Mouse (Mus musculus): ENCODE data around the gene Rasgrp2. TPM values are rescaled to one million over a fixed set of nuclear protein-coding genes. Genes with fewer than 3 reads are reported as not detected.

The Rasgrp2 gene
- total and polyA plus RNA-seq, 2 experiments from 2014 or later: 252 to 283 TPM

DNA sequence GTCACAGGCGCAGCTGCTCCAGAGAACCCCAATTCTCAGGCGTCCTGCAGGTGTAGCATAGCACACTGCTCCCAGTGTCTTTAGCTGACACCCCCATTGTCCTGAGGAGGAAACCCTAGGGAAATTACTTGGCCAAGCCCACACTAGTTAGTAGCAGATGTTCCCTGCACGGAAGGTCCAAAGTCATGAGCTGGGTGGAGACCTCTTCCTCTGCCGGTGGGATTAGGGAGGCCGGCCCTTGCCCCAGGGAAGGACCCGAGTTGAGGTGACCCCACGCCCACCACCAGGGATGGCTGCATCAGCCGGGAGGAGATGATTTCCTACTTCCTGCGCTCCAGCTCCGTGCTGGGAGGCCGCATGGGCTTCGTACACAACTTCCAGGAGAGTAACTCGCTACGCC is 13.7 kb downstream of the Rasgrp2 start:
- Histone ChIP-seq H3K4me2 (ENCODE audit: low read depth, low read length) (no peak overlapping the region), H3K4me1 (ENCODE audit: insufficient read depth, low read length) (peaks cover 18% of the 10 kb centered on the region), H3K27me3 (ENCODE audit: insufficient read depth, low read length) (no peaks in the 10 kb centered on the region), H3K27ac (no peak overlapping the region), H3K4me3 (ENCODE audit: low read length) (no peak overlapping the region), H3K9me3 (ENCODE audit: low read length) (no peaks in the 10 kb centered on the region), H3K9ac (replicated peaks; ENCODE audit: low read length) (no peak overlapping the region), H3K36me3 (ENCODE audit: insufficient read depth, low read length) (no peaks in the 10 kb centered on the region)
- TF ChIP-seq CTCF (IDR thresholded peaks at IDR 0.05; ENCODE audit: low read depth): no peak
- no peak for DNase-seq (ENCODE audit: low spot score)
- no peak for ATAC-seq
- WGBS: 66% methylated on average over 14 of the region's 14 CpGs

DNA sequence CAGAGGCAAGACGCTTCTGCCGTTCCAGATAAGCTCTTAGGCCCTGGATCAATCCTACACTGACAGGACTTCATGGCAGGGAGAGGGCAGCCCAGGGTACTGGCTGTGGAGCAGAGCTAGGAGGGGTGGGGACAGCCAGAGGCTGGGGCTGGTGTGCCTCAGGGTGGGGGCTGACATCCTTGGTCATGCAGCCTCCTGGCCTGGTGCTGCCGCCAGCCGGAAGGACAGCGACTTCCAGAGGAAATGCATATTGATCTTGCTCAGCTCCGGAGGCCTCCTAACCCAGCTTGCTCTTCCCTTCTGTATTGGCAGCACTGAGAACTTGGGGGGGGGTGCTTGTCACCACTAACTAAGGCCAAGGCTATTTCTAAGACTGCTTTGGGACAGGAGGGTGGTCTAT is 16.3 kb downstream of the Rasgrp2 start:
- H3K4me2 ChIP-seq (ENCODE audit: low read depth, low read length): no peak overlapping the region
- H3K36me3 ChIP-seq (ENCODE audit: insufficient read depth, low read length): no peaks in the 10 kb centered on the region
- ATAC-seq: no peak
- peak overlapping the region; percentile 67 for H3K27ac ChIP-seq
- no peaks in the 10 kb centered on the region for H3K27me3 ChIP-seq (ENCODE audit: insufficient read depth, low read length)
- H3K9me3 ChIP-seq (ENCODE audit: low read length): no peaks in the 10 kb centered on the region
- 28% methylated on average over 6 of the region's 6 CpGs for WGBS
- H3K9ac ChIP-seq (replicated peaks; ENCODE audit: low read length): no peak overlapping the region; the same call in 1 of the 2 replicates
- H3K4me1 ChIP-seq (ENCODE audit: insufficient read depth, low read length): peaks cover 21% of the 10 kb centered on the region
- DNase-seq (ENCODE audit: low spot score): no peak
- no peak for TF ChIP-seq CTCF (IDR thresholded peaks at IDR 0.05; ENCODE audit: low read depth)
- H3K4me3 ChIP-seq (ENCODE audit: low read length): no peak overlapping the region

DNA sequence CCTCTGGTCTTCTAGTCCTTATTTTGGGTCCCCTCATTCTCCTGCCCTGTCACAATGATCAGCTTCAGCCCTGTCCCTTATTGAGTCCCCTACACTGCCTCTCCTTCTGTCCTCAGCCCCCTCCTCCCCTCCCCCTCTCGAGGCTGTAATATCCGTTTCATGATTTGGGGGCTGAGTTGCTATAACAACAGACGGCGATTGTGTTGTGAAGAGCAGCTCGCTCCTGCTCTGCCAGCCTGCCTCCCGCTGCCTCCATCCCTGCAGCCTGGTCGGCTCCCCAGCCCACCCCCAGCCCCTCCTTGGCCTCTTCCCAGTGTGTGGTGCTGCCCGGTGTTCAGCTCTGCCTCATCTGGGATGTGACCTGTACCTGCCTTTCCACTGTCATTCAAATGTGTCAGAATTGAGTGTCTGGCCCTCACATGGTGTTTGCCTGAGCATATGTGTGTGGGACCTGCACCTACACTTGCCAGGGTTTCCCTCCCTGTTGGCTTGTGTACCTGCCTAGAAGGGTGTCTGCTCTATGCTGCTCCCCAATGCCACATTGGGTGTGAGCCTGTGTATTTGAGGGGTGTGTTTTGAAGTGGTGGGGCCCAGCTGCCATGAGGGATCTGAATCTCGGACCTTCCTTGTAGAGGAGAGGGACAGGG is 17.1 kb downstream of the Rasgrp2 start:
- Histone ChIP-seq H3K4me1 (ENCODE audit: insufficient read depth, low read length) (peaks cover 29% of the 10 kb centered on the region), H3K36me3 (ENCODE audit: insufficient read depth, low read length) (no peaks in the 10 kb centered on the region), H3K4me3 (ENCODE audit: low read length) (no peak overlapping the region), H3K4me2 (ENCODE audit: low read depth, low read length) (peak overlapping the region; percentile 21), H3K9ac (replicated peaks; ENCODE audit: low read length) (peak overlapping the region; percentile 40), H3K27ac (peak overlapping the region; percentile 67), H3K27me3 (ENCODE audit: insufficient read depth, low read length) (no peaks in the 10 kb centered on the region), H3K9me3 (ENCODE audit: low read length) (no peaks in the 10 kb centered on the region)
- ATAC-seq (0 out of 2 replicates have a peak, but pooled peaks have one; percentile 6), DNase-seq (ENCODE audit: low spot score) (peak; percentile 82)
- 8% methylated on average over 9 of the region's 9 CpGs for WGBS
- TF ChIP-seq CTCF (IDR thresholded peaks at IDR 0.05; ENCODE audit: low read depth): no peak

DNA sequence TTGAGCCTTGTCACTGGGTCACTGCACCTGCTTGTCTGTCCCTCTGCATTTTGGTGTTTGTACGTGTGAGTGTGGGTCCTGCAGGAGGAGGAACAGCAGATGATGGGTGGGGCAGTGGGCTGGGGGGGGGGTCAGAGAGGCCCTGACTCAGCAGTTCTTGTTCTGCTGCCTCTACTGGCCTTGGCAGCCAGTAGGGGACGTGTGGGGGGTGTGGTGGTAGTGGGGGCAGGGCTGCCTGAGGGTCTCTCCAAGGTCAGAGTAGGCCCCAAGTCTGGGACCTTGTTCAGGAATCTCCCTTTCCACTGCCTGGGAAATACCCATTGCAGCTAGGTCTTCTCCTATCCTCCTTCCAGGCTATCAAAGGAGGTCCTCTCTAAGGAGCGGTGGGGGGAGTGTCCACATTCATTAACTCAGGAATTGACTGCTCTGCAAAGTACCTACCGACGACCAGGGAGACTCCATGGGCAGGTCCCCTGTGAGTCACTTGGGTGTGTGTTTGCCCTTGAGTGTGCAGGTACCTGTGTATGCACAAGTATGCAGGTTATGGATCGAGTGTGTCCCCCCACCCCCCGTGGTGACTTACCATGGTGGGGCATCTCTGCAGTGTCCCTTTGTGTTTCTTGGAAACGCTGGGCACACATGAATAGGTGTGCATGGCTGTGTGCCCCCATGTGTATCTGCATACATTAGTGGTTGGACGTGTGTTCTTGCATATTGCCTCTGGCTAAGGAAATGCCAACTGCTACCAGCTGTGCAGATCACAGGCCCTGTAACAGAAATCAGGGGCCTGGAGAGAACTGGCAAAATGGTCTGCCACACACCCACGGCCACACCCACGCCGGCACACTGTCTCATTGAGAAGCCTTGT is 18.0 kb downstream of the Rasgrp2 start:
- Histone ChIP-seq H3K27ac (peak overlapping the region; percentile 94), H3K9me3 (ENCODE audit: low read length) (no peaks in the 10 kb centered on the region), H3K4me3 (ENCODE audit: low read length) (no peak overlapping the region), H3K9ac (replicated peaks; ENCODE audit: low read length) (peak overlapping the region; percentile 80; the same call in 1 of the 2 replicates), H3K4me2 (ENCODE audit: low read depth, low read length) (peak overlapping the region; percentile 76; the same call in 1 of the 2 replicates), H3K4me1 (ENCODE audit: insufficient read depth, low read length) (peaks cover 37% of the 10 kb centered on the region), H3K36me3 (ENCODE audit: insufficient read depth, low read length) (no peaks in the 10 kb centered on the region), H3K27me3 (ENCODE audit: insufficient read depth, low read length) (no peaks in the 10 kb centered on the region)
- ATAC-seq (no peak), DNase-seq (ENCODE audit: low spot score) (no peak)
- no peak for TF ChIP-seq CTCF (IDR thresholded peaks at IDR 0.05; ENCODE audit: low read depth)
- WGBS: 57% methylated on average over 12 of the region's 12 CpGs

DNA sequence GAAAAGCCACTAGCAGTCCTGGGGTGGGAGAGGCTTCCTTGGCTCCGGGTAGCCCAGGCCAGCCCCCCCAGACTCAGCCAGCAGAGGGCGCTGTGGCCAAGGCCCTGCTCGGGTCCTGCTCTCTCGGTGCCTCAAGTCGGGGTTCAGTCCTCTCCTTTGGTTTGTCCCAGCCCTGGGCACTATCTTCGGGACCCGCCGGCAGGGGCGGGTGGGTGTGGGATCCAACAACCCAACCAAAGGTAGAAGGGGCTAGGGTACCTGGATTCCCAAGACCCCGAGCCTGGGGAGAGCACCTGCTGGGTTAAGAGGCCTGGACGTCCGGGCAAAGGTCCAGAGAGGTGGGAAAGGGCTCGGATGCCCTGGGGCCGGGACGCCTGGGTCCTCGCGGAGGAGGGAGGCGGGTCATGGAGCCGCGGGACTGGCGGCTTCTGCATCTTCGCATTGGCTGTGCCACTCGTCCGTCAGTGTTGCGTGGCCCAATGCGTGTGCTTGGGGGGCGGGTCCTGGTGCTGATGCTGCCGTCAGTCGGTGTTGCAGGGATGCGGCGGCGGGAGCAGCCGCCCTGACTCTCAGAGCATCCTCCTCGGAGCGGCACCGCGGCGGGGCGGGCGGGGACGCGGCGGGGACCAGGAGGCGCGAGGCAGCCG is 19.2 kb downstream of the Rasgrp2 start, which contains the start of gene Nrxn2:
Gene Nrxn2, plus strand, starts transcription at position 499 of the 647 bp plus-strand sequence.
- Histone ChIP-seq H3K9ac (replicated peaks; ENCODE audit: low read length) (peak within 1 kb of the TSS; percentile 80), H3K4me2 (ENCODE audit: low read depth, low read length) (peak within 1 kb of the TSS; percentile 76), H3K27me3 (ENCODE audit: insufficient read depth, low read length) (no peaks in the 10 kb centered on the region), H3K9me3 (ENCODE audit: low read length) (no peaks in the 10 kb centered on the region), H3K4me3 (ENCODE audit: low read length) (peak within 1 kb of the TSS; percentile 73), H3K27ac (peak within 1 kb of the TSS; percentile 94), H3K36me3 (ENCODE audit: insufficient read depth, low read length) (no peaks in the 10 kb centered on the region), H3K4me1 (ENCODE audit: insufficient read depth, low read length) (peaks cover 50% of the 10 kb centered on the region)
- under 1% methylated on average over 44 of the region's 46 CpGs for WGBS
- peak; percentile 95 for TF ChIP-seq CTCF (IDR thresholded peaks at IDR 0.05; ENCODE audit: low read depth)
- peak; percentile 97 for DNase-seq (ENCODE audit: low spot score)
- ATAC-seq: peak; percentile 93

DNA sequence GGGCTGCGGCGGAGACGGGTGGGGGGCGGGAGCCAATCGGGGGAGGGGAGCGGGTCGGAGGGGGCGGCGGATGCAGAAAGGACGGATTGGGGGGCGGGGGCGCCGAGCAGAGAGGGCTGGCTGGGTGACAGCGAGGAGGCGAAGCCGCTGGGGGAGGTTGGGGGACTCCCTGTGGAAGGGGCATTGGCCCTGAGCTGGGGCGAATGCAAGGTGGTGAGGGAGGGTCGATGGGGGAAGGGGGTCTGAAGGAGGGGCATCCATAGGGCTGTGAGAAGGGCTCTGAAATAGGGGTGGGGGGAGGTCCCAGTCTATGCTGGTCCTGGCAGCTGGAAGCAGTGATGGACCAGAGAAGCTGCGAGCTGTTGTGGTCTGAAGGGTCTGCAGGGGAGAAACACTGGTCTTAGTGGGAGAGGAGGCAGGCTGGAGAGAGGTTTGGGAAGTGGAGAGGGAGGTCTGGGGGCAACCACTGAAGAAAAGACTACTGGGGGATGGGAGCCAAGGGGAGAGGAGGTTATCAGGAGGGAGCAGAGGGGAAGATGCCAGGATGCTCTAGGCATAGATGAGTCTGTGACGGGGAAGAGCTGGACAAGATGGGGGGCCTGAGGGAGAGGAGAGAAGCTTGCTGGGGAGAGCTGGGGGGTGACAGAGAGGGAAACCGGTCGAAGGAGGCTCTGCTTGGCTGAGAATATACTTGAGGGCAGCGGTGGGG is 20.0 kb downstream of the Rasgrp2 start:
- Histone ChIP-seq H3K27ac (peak overlapping the region; percentile 94), H3K9ac (replicated peaks; ENCODE audit: low read length) (peak overlapping the region; percentile 80), H3K4me1 (ENCODE audit: insufficient read depth, low read length) (peaks cover 57% of the 10 kb centered on the region), H3K27me3 (ENCODE audit: insufficient read depth, low read length) (no peaks in the 10 kb centered on the region), H3K4me2 (ENCODE audit: low read depth, low read length) (peak overlapping the region; percentile 76), H3K9me3 (ENCODE audit: low read length) (no peaks in the 10 kb centered on the region), H3K36me3 (ENCODE audit: insufficient read depth, low read length) (no peaks in the 10 kb centered on the region), H3K4me3 (ENCODE audit: low read length) (peak overlapping the region; percentile 73)
- peak; percentile 6 for ATAC-seq
- WGBS: 4% methylated on average over 13 of the region's 23 CpGs
- no peak for TF ChIP-seq CTCF (IDR thresholded peaks at IDR 0.05; ENCODE audit: low read depth)
- DNase-seq (ENCODE audit: low spot score): peak; percentile 53

All from hindbrain, postnatal 0 days (tissue).